Mouse (Mus musculus): ENCODE measurements around the gene Tgfbr1.

Gene Tgfbr1

DNA sequence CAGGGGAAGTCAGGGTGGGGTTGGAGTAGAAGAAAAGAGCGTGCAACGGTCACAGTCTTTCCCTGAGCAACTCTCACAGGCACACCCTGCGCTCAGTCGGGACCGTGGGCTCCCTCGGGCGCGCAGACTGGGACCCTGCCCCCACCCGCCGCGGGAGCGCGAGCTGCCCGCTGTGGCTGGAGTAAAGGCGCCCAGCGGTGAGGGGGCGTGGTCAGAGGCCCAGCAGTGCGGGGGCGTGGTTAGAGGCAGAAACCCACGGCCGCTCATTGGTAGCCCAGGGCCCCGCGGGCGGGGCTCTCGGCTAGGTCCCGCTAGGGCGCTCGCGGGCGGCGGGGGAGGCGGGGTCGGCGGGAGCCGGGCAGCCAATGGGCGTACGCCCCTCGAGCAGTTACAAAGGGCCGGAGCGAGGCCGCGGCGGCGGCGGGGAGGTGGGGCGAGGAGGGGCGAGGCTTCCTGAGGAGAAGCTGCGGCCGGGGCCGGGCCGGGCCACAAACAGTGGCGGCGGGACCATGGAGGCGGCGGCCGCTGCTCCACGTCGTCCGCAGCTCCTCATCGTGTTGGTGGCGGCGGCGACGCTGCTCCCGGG is at the start of gene Tgfbr1:
Gene Tgfbr1 (plus strand): TSS at position 420 of the 586 bp plus-strand sequence.
- peak; percentile 98 to 99 for DNase-seq

- DNase-seq: peak in 1 of 2 experiments; percentile 34
These were observed 49.6 kb upstream of the Tgfbr1 start for GRCm38 (mm10) chr4:47303340-47303998.

- DNase-seq: peak; percentile 53 to 76
These were observed 43.0 kb upstream of the Tgfbr1 start for GRCm38 (mm10) chr4:47309886-47310625.

GRCm38 (mm10) chr4:47310812-47311211 is 42.2 kb upstream of the Tgfbr1 start:
- peak in 1 of 2 experiments; percentile 64 for DNase-seq

DNA sequence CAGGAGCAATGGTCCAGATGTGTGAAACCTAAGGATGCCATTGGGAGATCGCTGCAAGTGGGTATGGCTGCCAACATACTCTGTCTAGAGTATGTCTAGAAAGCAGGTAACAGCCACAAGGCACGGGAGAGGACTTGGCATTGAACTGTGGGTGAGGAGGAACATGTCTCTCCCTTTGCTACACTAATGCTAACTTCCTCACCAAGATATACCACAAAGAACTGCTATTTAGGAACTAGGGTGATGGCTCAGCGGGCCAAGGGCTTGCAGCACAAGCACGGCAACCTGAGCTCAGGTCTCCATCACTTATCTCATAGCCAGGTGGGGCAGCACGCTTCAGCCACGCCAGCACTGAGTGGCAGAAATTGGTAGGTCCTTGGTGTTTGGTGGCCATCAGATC is 41.6 kb upstream of the Tgfbr1 start:
- peak in 1 of 2 experiments; percentile 10 for DNase-seq

- DNase-seq: no peak
These were observed 41.1 kb upstream of the Tgfbr1 start for GRCm38 (mm10) chr4:47311929-47312328.

- no peak for DNase-seq
These were observed 40.3 kb upstream of the Tgfbr1 start for GRCm38 (mm10) chr4:47312676-47313075.

- no peak for DNase-seq
These were observed 39.2 kb upstream of the Tgfbr1 start for GRCm38 (mm10) chr4:47313710-47314410.

GRCm38 (mm10) chr4:47315458-47315857 is 37.6 kb upstream of the Tgfbr1 start:
- DNase-seq: no peak

DNA sequence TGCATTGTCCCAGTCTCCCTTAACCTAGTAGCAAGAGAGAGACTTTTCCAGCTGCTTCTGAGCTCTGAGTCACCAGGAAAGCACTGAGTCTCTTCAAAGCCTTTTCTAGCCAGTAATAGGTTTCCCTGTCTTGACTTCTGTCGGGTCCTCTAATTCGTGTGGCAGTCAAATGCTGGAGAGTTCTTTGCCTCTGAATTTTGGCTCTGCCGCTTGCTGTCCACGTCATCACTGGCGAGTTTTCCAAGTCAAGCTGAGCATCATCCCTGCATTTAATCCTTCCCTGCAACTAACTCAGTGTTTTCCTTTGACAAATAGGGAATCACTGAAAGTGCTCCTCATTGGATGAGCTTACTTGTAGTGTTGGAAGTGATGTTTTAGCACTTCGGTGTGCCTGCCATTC is 36.6 kb upstream of the Tgfbr1 start:
- no peak for DNase-seq

GRCm38 (mm10) chr4:47319561-47320321 is 33.3 kb upstream of the Tgfbr1 start:
- peak; percentile 44 to 71 for DNase-seq

- peak in 1 of 2 experiments; percentile 59 for DNase-seq
These were observed 30.7 kb upstream of the Tgfbr1 start for GRCm38 (mm10) chr4:47322315-47322714.

- no peak for DNase-seq
These were observed 28.8 kb upstream of the Tgfbr1 start for GRCm38 (mm10) chr4:47324206-47324605.

- DNase-seq: no peak
These were observed 25.2 kb upstream of the Tgfbr1 start for GRCm38 (mm10) chr4:47327782-47328181.

DNA sequence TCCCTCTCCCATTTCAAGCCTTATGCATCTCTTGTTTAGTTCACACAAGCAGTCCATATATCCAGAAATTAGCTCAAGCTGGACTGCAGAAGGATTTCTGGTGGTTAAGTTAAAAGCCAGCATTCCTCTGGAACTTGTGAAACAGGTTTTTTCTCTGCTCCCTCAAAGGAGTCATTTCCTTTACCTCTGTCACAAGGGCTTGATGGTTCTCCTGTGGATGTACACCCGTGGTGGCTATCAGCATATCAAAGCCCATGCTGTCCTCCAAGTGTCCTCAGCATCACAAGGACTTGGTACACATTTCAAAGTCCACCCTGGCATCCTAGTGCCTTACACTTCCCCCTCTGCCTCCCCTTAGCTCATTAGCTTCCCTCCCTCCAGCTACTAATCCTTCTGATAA is 23.7 kb upstream of the Tgfbr1 start:
- DNase-seq: no peak

DNA sequence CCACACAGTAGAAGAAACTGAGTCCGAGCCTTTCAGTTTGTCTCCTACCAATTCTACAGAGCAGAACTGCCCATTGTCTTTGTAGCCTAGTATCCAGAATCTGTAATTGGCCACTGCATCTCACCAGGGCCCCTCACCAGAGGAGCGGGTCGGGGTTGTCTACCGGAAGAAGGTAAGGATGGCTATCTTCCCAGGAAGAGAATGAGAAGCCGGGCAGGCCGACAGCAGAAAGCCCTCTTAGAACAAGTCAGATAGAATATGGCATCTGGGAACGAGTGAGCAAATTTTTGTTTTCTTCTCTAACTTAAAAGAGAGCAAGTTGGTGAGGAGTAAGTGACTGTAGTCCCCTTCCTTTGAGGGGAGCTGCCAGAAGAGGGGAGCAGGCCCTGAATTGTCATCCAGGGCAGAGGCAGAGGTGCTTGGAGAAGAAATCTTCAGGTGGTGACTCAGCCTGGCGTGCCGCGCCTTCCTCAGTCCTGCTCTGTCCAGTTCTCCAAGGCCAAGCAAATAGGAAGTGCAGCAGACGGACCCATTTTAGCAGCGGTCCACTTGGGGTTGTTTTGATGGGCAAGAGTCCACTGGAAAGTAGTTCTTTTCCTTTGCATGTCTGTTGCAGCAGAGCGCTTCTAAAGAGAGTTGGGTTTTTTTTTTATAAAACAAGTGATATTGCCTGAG is 22.5 kb upstream of the Tgfbr1 start:
- DNase-seq: no peak

DNA sequence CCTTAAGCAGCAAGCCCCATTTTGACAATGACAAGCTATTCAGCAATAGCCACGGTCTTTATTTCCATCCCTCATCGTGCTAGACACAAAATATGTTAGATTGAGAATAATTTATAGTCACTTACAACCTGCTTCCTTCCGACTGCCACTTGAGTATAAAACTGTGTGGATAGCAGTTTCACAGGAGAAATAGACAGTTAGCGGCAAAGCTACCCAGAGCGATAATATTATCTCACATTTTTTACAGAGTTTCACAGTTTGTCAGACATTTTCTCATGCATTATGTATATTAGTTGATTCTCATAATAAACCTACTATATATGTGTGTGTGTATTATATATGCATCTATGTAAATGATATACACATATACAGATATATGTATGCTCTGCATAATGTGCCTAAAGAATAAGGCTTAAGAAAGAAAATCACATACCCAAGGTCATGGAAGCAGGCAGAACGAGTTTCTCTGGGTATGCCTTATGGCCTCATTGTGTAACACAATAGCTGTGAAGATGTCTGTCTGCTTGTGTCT is 20.1 kb upstream of the Tgfbr1 start:
- no peak for DNase-seq

GRCm38 (mm10) chr4:47333541-47333940 is 19.5 kb upstream of the Tgfbr1 start:
- no peak for DNase-seq

DNA sequence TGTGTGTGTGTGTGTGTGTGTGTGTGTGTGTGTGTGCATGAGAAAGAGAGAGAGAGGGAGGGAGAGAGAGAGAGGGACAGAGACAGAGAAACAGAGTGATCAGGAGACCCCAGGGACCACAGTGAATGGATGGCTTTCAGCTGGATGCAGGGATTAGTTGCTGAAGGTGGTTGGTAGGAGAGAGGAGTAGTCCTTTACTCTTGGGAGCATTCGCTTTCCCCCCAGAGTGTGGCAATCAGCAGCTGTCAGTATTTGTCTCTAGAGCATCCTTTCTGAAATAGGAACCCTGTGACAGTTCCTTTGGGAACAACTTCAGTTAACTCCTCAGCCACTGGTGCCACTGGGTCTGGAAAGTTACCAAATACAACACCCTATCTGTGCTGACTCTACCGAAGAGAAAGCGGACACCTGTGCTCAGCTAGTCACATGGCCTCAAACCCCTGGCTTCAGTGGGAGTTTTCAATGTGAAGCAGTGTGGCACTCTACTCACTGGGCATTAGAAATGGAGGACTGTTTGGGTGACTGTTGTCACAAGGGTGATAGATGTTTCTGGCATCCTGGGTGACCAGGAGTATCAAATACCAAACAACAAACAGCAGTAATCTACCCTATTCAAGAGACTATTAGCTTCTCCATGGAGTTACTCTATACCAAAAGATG is 16.0 kb upstream of the Tgfbr1 start:
- no peak for DNase-seq

DNA sequence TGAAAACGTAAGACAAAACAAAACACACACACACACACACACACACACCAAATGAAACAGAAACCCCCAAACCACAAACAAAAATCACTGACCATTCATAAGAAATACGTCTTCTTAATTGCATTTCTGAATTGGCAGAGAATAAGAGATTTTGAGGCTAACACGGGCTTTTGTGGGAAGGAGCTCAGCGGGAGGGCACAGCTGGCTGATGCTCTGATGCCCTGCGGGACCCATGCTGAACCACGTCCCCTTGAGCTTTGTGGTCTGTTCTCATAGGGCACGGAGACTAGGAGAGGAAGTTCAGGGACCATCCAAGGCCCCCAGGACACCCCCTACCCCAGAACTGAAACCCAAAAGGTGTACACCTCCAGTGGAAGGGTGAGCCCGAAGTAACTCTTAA is 10.4 kb upstream of the Tgfbr1 start:
- no peak for DNase-seq

DNA sequence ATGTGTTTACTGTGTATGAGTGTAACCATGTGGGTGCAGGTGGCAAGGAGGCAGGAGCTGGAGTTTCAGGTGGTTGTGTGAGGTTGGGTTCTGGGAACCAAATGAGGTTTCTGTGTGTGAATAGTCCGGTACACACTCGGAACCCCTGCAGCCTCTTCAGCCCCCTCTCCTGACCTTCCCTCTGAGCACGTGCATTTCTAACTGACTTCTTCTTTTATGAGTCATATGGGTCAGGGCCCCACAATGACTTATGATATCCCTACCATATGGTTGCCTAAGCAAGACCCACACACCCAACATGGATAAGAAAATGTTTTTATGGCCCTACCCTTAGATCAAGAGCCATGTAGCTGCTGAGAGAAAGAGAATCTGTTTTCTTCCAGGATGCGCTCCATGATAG is 6.0 kb upstream of the Tgfbr1 start:
- DNase-seq: no peak
